In the genomic region with DNA sequence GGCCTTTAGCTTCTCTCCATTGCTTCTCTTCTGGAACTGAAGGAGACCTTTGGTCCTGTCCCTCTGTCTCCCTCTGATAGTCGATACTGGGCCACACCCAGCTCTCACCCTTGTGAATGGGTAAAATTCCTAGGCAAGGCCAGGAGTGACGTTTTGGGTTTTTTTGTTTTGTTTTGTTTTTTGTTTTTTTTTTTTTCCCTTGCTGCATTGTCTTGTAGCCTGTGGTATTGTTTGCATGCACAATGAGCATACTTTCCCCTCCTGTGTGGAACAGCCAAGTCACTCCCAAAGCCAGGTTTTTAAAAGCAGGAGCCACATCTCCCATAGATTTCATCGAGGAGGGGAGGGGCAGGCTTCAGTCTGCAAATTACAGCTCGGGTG, we compare ENCODE assay signal across 9 mouse cellular contexts. TPM values are rescaled to one million over a fixed set of nuclear protein-coding genes. Genes with fewer than 3 reads are reported as not detected.
DNase-seq lines count a peak whose midpoint lies in the region; ATAC-seq lines count a peak whose summit lies in the region.
"Had no signal": no experiment of that assay in that cellular context is flagged by ENCODE, and none has a peak within 500 bp of the region (broad histone marks: within the 10 kb centered on the region; RNA-seq: fewer than 3 reads in every experiment).

No protein-coding gene starts in this region.

- H3K4me1 ChIP-seq in heart, embryonic 12.5 days (replicated peaks): peaks cover 19% of the 10 kb centered on the region
- peaks cover 67% of the 10 kb centered on the region for H3K4me1 ChIP-seq in megakaryocyte, embryonic 14.5 days
- peaks cover 10% of the 10 kb centered on the region for H3K4me1 ChIP-seq in hindbrain, embryonic 16.5 days (ENCODE audit: control insufficient read depth, insufficient read depth, low read depth, low read length)
- peaks cover 10% of the 10 kb centered on the region for H3K4me1 ChIP-seq in stomach, embryonic 16.5 days (ENCODE audit: control insufficient read depth, insufficient read depth, low read length)

- no peaks in the 10 kb centered on the region for H3K36me3 ChIP-seq in heart, embryonic 12.5 days
- no peaks in the 10 kb centered on the region for H3K36me3 ChIP-seq in megakaryocyte, embryonic 14.5 days (replicated peaks; ENCODE audit: low read length)
- H3K36me3 ChIP-seq in hindbrain, embryonic 16.5 days (ENCODE audit: control insufficient read depth, insufficient read depth, low read length): no peaks in the 10 kb centered on the region
- no peaks in the 10 kb centered on the region for H3K36me3 ChIP-seq in stomach, embryonic 16.5 days (ENCODE audit: control insufficient read depth, insufficient read depth, low read length)

- H3K27me3 ChIP-seq in heart, embryonic 12.5 days (replicated peaks): no peaks in the 10 kb centered on the region
- H3K27me3 ChIP-seq in megakaryocyte, embryonic 14.5 days (replicated peaks): no peaks in the 10 kb centered on the region
- H3K27me3 ChIP-seq in hindbrain, embryonic 16.5 days (replicated peaks; ENCODE audit: control insufficient read depth, insufficient read depth, low read length): no peaks in the 10 kb centered on the region
- no peaks in the 10 kb centered on the region; the same call in 1 of the 2 replicates for H3K27me3 ChIP-seq in stomach, embryonic 16.5 days (ENCODE audit: control insufficient read depth, insufficient read depth, low read length)

- ATAC-seq in heart, embryonic 12.5 days (ENCODE audit: insufficient number of reproducible peaks, low FRiP score): no peak
- ATAC-seq in megakaryocyte, adult 5-6 weeks (ENCODE audit: poor library complexity, severe bottlenecking): no peak
- no peak for ATAC-seq in hindbrain, embryonic 16.5 days
- no peak for ATAC-seq in stomach, embryonic 16.5 days (ENCODE audit: insufficient read depth, low FRiP score)

- H3K9ac ChIP-seq in heart, embryonic 12.5 days: no peak overlapping the region
- H3K9ac ChIP-seq in hindbrain, embryonic 16.5 days (ENCODE audit: low read depth, low read length): peak overlapping the region; percentile 17
- 0 out of 2 replicates have a peak overlapping the region, but pooled peaks have one; percentile 29 for H3K9ac ChIP-seq in stomach, embryonic 16.5 days (ENCODE audit: low read length)

- H3K4me2 ChIP-seq in heart, embryonic 12.5 days: peak overlapping the region; percentile 27
- peak overlapping the region; percentile 50 for H3K4me2 ChIP-seq in hindbrain, embryonic 16.5 days (ENCODE audit: low read length)
- H3K4me2 ChIP-seq in stomach, embryonic 16.5 days (ENCODE audit: low read depth, low read length): peak overlapping the region; percentile 34

- intact Hi-C loops in left cerebral cortex, postnatal 36 days (cut with DNase I): no loop called here

- H3K4me3 ChIP-seq in heart, embryonic 12.5 days: no peak overlapping the region
- peak overlapping the region; percentile 89 for H3K4me3 ChIP-seq in megakaryocyte, embryonic 14.5 days (replicated peaks)
- H3K4me3 ChIP-seq in hindbrain, embryonic 16.5 days (ENCODE audit: low read length): peak overlapping the region; percentile 24
- H3K4me3 ChIP-seq in stomach, embryonic 16.5 days (replicated peaks; ENCODE audit: low read length): no peak overlapping the region

- WGBS in heart, embryonic 12.5 days: 33% methylated on average over 4 of the region's 4 CpGs
- 25% methylated on average over 4 of the region's 4 CpGs for WGBS in hindbrain, embryonic 16.5 days
- WGBS in stomach, embryonic 16.5 days: 35% methylated on average over 4 of the region's 4 CpGs

- no peak for DNase-seq in heart, adult 11 months
- no peak for DNase-seq in left cerebral cortex, postnatal 36 days (ENCODE audit: low spot score in 2 of 2)
- no peak for DNase-seq in gastrocnemius, postnatal 25 days

- H3K9me3 ChIP-seq in heart, embryonic 12.5 days (replicated peaks): no peaks in the 10 kb centered on the region
- H3K9me3 ChIP-seq in megakaryocyte, embryonic 14.5 days: 0 out of 2 replicates have a peak, but pooled peaks cover 2% of the 10 kb centered on the region
- H3K9me3 ChIP-seq in hindbrain, embryonic 16.5 days (ENCODE audit: control insufficient read depth, low read length): no peaks in the 10 kb centered on the region
- no peaks in the 10 kb centered on the region for H3K9me3 ChIP-seq in stomach, embryonic 16.5 days (replicated peaks; ENCODE audit: control insufficient read depth, low read length)

- peak overlapping the region; percentile 49 for H3K27ac ChIP-seq in heart, embryonic 12.5 days (ENCODE audit: poor library complexity, severe bottlenecking)
- 0 out of 2 replicates have a peak overlapping the region, but pooled peaks have one; percentile 34 for H3K27ac ChIP-seq in hindbrain, embryonic 16.5 days (ENCODE audit: low read depth, low read length)
- H3K27ac ChIP-seq in stomach, embryonic 16.5 days (ENCODE audit: low read length): peak overlapping the region; percentile 69; the same call in 1 of the 2 replicates
- H3K27ac ChIP-seq: macrophage had no signal

RNA-seq across cellular contexts. Expression of gene Adarb1, which starts 16.0 kb away (rescaled TPM):
- 13.3 and 14.2 TPM in 2 replicates for polyA plus RNA-seq in heart, embryonic 12.5 days (2016; fragmentation: Nextera tagmentation; extraction: Ambion mirVana)
- polyA plus RNA-seq in megakaryocyte, embryonic 14.5 days (2012; ENCODE audit: insufficient read depth, low replicate concordance): 0.65 and 1.6 TPM in 2 replicates
- total RNA-seq in megakaryocyte, adult 5-6 weeks (2015): 0.02 and 0.05 TPM in 2 replicates
- 0.20 and 0.37 TPM in 2 replicates for total RNA-seq in megakaryocyte, adult 5-6 weeks (2017)
- 19.9 and 20.6 TPM in 2 replicates for polyA plus RNA-seq in hindbrain, embryonic 16.5 days (2015; fragmentation: Nextera tagmentation; extraction: Ambion mirVana)
- 6.3 and 8.4 TPM in 2 replicates for polyA plus RNA-seq in stomach, embryonic 16.5 days (2015; fragmentation: Nextera tagmentation; extraction: Ambion mirVana)
- total RNA-seq in left cerebral cortex, postnatal 36 days (2021): 100 to 1,000 TPM; 135 to 147 TPM
- total RNA-seq in gastrocnemius, postnatal 25 days (2021): 1 to 10 TPM; 7.1 to 9.3 TPM

Comparison
In these comparisons a context has a peak if more than half of its experiments do, and no peak if none do; other contexts are left out.
1. H3K4me3 ChIP-seq: peak in megakaryocyte, embryonic 14.5 days (single experiment) and hindbrain, embryonic 16.5 days (single experiment); none in heart, embryonic 12.5 days (single experiment) and stomach, embryonic 16.5 days (single experiment).
2. Peak in every context shown above with its lines, with median percentiles within 50 percentile points of each other: H3K27ac ChIP-seq and H3K4me2 ChIP-seq.